Mouse (Mus musculus): Measurements from ENCODE around the gene Ntrk3. TPM values are rescaled to one million over a fixed set of nuclear protein-coding genes. Genes with fewer than 3 reads are reported as not detected.

The Ntrk3 gene
- polyA plus RNA-seq, 1 experiment from 2014 or later = 4.5 TPM

- Histone ChIP-seq H3K4me3 (no peak overlapping the region), H3K4me1 (replicated peaks) (no peaks in the 10 kb centered on the region), H3K9me3 (no peaks in the 10 kb centered on the region), H3K27me3 (ENCODE audit: insufficient read depth, poor library complexity, severe bottlenecking) (no peaks in the 10 kb centered on the region), H3K27ac (no peak overlapping the region), H3K36me3 (no peaks in the 10 kb centered on the region)
- DNase-seq (ENCODE audit: low spot score) = no peak
- WGBS = 16% methylated on average over 1 of the region's 1 CpGs
These were observed 554.4 kb downstream of the Ntrk3 start for GRCm38 (mm10) chr7:78183396-78183795.

- no peak for DNase-seq (ENCODE audit: low spot score)
- H3K27ac ChIP-seq = no peak overlapping the region
- WGBS = 80% methylated on average over 4 of the region's 4 CpGs
- H3K4me3 ChIP-seq = no peak overlapping the region
- H3K4me1 ChIP-seq (replicated peaks) = no peaks in the 10 kb centered on the region
- no peaks in the 10 kb centered on the region for H3K9me3 ChIP-seq
- no peaks in the 10 kb centered on the region for H3K36me3 ChIP-seq
- no peaks in the 10 kb centered on the region for H3K27me3 ChIP-seq (ENCODE audit: insufficient read depth, poor library complexity, severe bottlenecking)
These were observed 557.7 kb downstream of the Ntrk3 start for GRCm38 (mm10) chr7:78179996-78180665.

- Histone ChIP-seq H3K27ac (no peak overlapping the region), H3K4me3 (no peak overlapping the region), H3K4me1 (replicated peaks) (no peaks in the 10 kb centered on the region), H3K27me3 (ENCODE audit: insufficient read depth, poor library complexity, severe bottlenecking) (no peaks in the 10 kb centered on the region), H3K9me3 (no peaks in the 10 kb centered on the region), H3K36me3 (no peaks in the 10 kb centered on the region)
- no peak for DNase-seq (ENCODE audit: low spot score)
- 76% methylated on average over 5 of the region's 5 CpGs for WGBS
These were observed 565.4 kb downstream of the Ntrk3 start for GRCm38 (mm10) chr7:78172267-78172955.

DNA sequence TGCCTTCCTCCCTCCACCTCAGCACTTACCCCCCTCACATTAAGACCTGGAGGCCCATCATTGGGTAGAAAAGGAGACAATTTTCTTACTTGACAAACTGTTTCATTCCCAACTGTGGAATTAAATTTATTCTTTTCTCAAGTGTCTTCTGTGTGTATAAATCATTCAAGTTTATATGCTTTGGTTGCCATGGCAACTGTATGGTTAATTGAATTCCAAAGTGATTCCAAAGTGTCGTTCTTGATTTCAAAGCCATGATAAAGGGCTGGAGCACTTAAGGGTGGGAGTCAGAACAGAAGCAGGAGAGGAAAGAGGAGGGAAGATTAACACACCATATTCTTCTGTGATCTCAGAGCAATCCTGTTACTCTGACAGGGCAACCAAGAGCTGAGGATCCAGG lies 572.3 kb downstream of the Ntrk3 start:
- 54% methylated on average over 1 of the region's 1 CpGs for WGBS
- no peaks in the 10 kb centered on the region for H3K36me3 ChIP-seq
- H3K27me3 ChIP-seq (ENCODE audit: insufficient read depth, poor library complexity, severe bottlenecking) = no peaks in the 10 kb centered on the region
- H3K4me1 ChIP-seq (replicated peaks) = no peaks in the 10 kb centered on the region
- no peak for DNase-seq (ENCODE audit: low spot score)
- H3K4me3 ChIP-seq = no peak overlapping the region
- H3K27ac ChIP-seq = no peak overlapping the region
- H3K9me3 ChIP-seq = no peaks in the 10 kb centered on the region

- WGBS = 81% methylated on average over 2 of the region's 2 CpGs
- Histone ChIP-seq H3K4me1 (replicated peaks) (no peaks in the 10 kb centered on the region), H3K4me3 (no peak overlapping the region), H3K27me3 (ENCODE audit: insufficient read depth, poor library complexity, severe bottlenecking) (no peaks in the 10 kb centered on the region), H3K9me3 (no peaks in the 10 kb centered on the region), H3K27ac (no peak overlapping the region), H3K36me3 (no peaks in the 10 kb centered on the region)
- no peak for DNase-seq (ENCODE audit: low spot score)
These were observed 579.9 kb downstream of the Ntrk3 start for GRCm38 (mm10) chr7:78157946-78158345.

- peak; percentile 15 for DNase-seq (ENCODE audit: low spot score)
- WGBS = 42% methylated on average over 4 of the region's 4 CpGs
- Histone ChIP-seq H3K4me1 (replicated peaks) (0 out of 2 replicates have a peak, but pooled peaks cover 3% of the 10 kb centered on the region), H3K27ac (peak overlapping the region; percentile 70), H3K36me3 (no peaks in the 10 kb centered on the region), H3K4me3 (no peak overlapping the region), H3K9me3 (no peaks in the 10 kb centered on the region), H3K27me3 (ENCODE audit: insufficient read depth, poor library complexity, severe bottlenecking) (no peaks in the 10 kb centered on the region)
These were observed 592.6 kb downstream of the Ntrk3 start for GRCm38 (mm10) chr7:78145251-78145650.

DNA sequence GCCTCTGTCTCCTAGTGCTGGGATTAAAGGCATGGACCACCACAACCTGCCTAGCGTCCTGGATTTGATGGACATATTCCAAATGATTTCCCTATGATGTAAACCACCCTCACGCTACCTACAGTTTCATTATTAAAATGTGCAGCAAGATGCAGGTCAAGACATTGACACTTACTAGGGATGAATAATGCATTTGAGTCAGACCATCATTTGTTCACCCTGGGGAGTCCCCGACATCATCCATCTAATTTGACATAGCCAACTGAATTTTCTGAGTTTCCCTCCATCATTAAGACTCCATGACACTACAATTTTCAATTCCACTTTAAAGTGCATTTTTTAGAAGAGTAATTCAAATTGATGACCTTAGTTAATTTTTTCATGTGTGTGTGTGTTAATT lies 593.0 kb downstream of the Ntrk3 start:
- peak overlapping the region; percentile 70; the same call in 1 of the 2 replicates for H3K27ac ChIP-seq
- 60% methylated on average over 3 of the region's 3 CpGs for WGBS
- peak; percentile 6 for DNase-seq (ENCODE audit: low spot score)
- H3K27me3 ChIP-seq (ENCODE audit: insufficient read depth, poor library complexity, severe bottlenecking) = no peaks in the 10 kb centered on the region
- H3K4me1 ChIP-seq (replicated peaks) = 0 out of 2 replicates have a peak, but pooled peaks cover 3% of the 10 kb centered on the region
- no peak overlapping the region for H3K4me3 ChIP-seq
- no peaks in the 10 kb centered on the region for H3K36me3 ChIP-seq
- no peaks in the 10 kb centered on the region for H3K9me3 ChIP-seq

DNA sequence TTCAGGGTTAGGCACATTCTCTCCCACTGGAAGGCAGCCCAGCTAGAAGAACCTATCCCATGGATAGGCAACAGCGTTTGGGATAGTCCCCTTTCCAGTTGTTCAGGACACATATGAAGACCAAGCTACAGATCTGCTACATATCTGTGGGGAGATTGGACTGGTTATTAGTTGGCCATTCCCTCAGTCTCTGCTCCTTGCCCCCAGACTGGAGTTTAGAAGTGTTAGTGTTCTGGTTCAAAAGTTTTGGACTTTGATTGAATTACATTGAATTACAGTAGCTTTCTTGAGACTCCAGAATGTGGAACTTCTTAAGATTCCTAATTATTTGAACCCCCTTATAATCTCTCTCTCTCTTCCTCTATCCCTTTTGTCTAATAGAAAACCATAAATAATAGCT lies 607.8 kb downstream of the Ntrk3 start:
- no peaks in the 10 kb centered on the region for H3K36me3 ChIP-seq
- H3K9me3 ChIP-seq = no peaks in the 10 kb centered on the region
- H3K4me3 ChIP-seq = no peak overlapping the region
- H3K27me3 ChIP-seq (ENCODE audit: insufficient read depth, poor library complexity, severe bottlenecking) = no peaks in the 10 kb centered on the region
- WGBS = 86% methylated on average over 1 of the region's 1 CpGs
- no peak for DNase-seq (ENCODE audit: low spot score)
- H3K27ac ChIP-seq = no peak overlapping the region
- no peaks in the 10 kb centered on the region for H3K4me1 ChIP-seq (replicated peaks)

Other genes with a start within 250 kb of the Ntrk3 start
- 85.3 and 91.7 TPM in 2 replicates for gene Mrps11, start 45.1 kb upstream of the Ntrk3 start, polyA plus RNA-seq (2016; fragmentation: Nextera tagmentation; extraction: Ambion mirVana)
- gene Mrpl46, start 45.5 kb upstream of the Ntrk3 start, polyA plus RNA-seq (2016; fragmentation: Nextera tagmentation; extraction: Ambion mirVana) = 78.3 and 78.5 TPM in 2 replicates
- gene Det1, start 109.3 kb upstream of the Ntrk3 start, polyA plus RNA-seq (2016; fragmentation: Nextera tagmentation; extraction: Ambion mirVana) = 20.9 and 21.2 TPM in 2 replicates
- 59.0 and 73.4 TPM in 2 replicates for gene Aen, start 157.8 kb upstream of the Ntrk3 start, polyA plus RNA-seq (2016; fragmentation: Nextera tagmentation; extraction: Ambion mirVana)
- 0.57 and 0.63 TPM in 2 replicates for gene Isg20, start 175.4 kb upstream of the Ntrk3 start, polyA plus RNA-seq (2016; fragmentation: Nextera tagmentation; extraction: Ambion mirVana)

All from hindbrain, embryonic 10.5 days (tissue).